Mouse (Mus musculus): ENCODE data around the gene Ndufaf8.

- TF ChIP-seq CTCF (IDR thresholded peaks at IDR 0.05; ENCODE audit: borderline replicate concordance, insufficient read depth, low read length) (no peak), POLR2A (IDR thresholded peaks at IDR 0.05; ENCODE audit: low read depth, low read length) (no peak)
Observed at GRCm38 (mm10) chr11:120137625-120138004, 38.9 kb downstream of the Ndufaf8 start.
